Mouse (Mus musculus) embryonic facial prominence, embryonic 15.5 days (tissue): Measurements from ENCODE around the gene Stab2. TPM values are rescaled to one million over a fixed set of nuclear protein-coding genes. Genes with fewer than 3 reads are reported as not detected.

Source experiments
- ATAC-seq: fragments of 200-750 bp; cut with Nextera tagmentation; 2 replicates; pipeline ENCODE4 v1.8.0; 2017; ENCODE audit warnings: low read depth, moderate TSS enrichment; ENCODE audit not compliant: insufficient number of reproducible peaks, low FRiP score, low TSS enrichment
- H3K27ac ChIP-seq: fragments of 300-500 bp; sonication (generic); replicated peaks from 2 replicates; pipeline ENCODE4 v1.5.1; 2015; ENCODE audit warnings: mild to moderate bottlenecking, inconsistent platforms
- H3K27me3 ChIP-seq: fragments of 300-500 bp; sonication (generic); 2 replicates; pipeline ENCODE4 v1.6.1; 2015; ENCODE audit warnings: inconsistent platforms
- H3K36me3 ChIP-seq: fragments of 300-500 bp; sonication (generic); 2 replicates; pipeline ENCODE4 v1.6.1; 2015; ENCODE audit warnings: mild to moderate bottlenecking, inconsistent platforms
- H3K4me1 ChIP-seq: fragments of 300-500 bp; sonication (generic); 2 replicates; pipeline ENCODE4 v1.6.1; 2015; ENCODE audit warnings: inconsistent platforms
- H3K4me2 ChIP-seq: fragments of 300-500 bp; sonication (generic); replicated peaks from 2 replicates; pipeline ENCODE4 v1.6.1; 2015; ENCODE audit warnings: mild to moderate bottlenecking, inconsistent platforms
- H3K4me3 ChIP-seq: fragments of 300-500 bp; sonication (generic); replicated peaks from 2 replicates; pipeline ENCODE4 v1.5.1; 2015; ENCODE audit warnings: mild to moderate bottlenecking, inconsistent platforms
- H3K9ac ChIP-seq: fragments of 300-500 bp; sonication (generic); 2 replicates; pipeline ENCODE4 v1.6.1; 2015; ENCODE audit warnings: inconsistent platforms
- H3K9me3 ChIP-seq: fragments of 300-500 bp; sonication (generic); replicated peaks from 2 replicates; pipeline ENCODE4 v1.6.1; 2016; ENCODE audit warnings: inconsistent platforms
- WGBS: fragments of 180-500 bp; shearing (Covaris S2); methylation state at CpG from one replicate; pipeline ENCODE4 v1.1.7; 2015; 5-methylcytosine and 5-hydroxymethylcytosine counted together
- polyA plus RNA-seq: library from polyadenylated mRNA; unstranded; fragments of >200 nt; fragmentation: Nextera tagmentation; extraction: Ambion mirVana; gene quantifications from 2 replicates; pipeline ENCODE4 v1.2.1, GENCODE M21; 2015

Stab2 gene
- 0.20 and 0.23 TPM in 2 replicates for polyA plus RNA-seq

- H3K9ac ChIP-seq: no peak within 1 kb of the TSS
- ATAC-seq: no peak
- peaks cover 5% of the 10 kb centered on the region; the same call in 1 of the 2 replicates for H3K4me1 ChIP-seq
- WGBS: 54% methylated on average over 8 of the region's 8 CpGs
- H3K9me3 ChIP-seq: no peaks in the 10 kb centered on the region
- no peak within 1 kb of the TSS for H3K4me2 ChIP-seq
- no peaks in the 10 kb centered on the region for H3K36me3 ChIP-seq
- no peak within 1 kb of the TSS for H3K4me3 ChIP-seq
- no peaks in the 10 kb centered on the region for H3K27me3 ChIP-seq
- H3K27ac ChIP-seq: no peak within 1 kb of the TSS
Observed at GRCm38 (mm10) chr10:87007385-87008214, at the start of gene Stab2. Gene Stab2, minus strand, starts transcription at chr10:87008025.

DNA sequence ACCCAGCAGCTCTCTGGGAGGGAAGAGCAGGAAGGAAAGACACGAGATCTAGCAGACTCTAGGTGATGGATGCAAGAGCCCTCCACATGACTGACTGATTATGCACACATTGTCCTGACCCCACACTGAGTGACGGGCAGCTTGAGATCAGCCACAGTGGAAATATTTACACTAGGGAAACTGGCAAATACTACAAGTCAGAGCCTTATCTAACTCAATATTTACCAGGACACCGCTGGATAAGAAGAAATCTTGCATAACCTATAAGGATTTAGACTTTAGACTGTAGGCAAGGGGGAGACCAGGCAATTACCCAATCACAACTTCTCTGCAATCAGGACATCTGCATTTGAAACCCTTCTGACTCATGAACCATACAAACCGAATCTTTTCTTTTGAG, 43.9 kb upstream of the Stab2 start:
- Histone ChIP-seq H3K4me3 (no peak overlapping the region), H3K4me2 (no peak overlapping the region), H3K36me3 (no peaks in the 10 kb centered on the region), H3K27ac (no peak overlapping the region), H3K9ac (no peak overlapping the region), H3K27me3 (no peaks in the 10 kb centered on the region), H3K9me3 (no peaks in the 10 kb centered on the region), H3K4me1 (no peaks in the 10 kb centered on the region)
- WGBS: 61% methylated on average over 4 of the region's 4 CpGs
- ATAC-seq: no peak

- 71% methylated on average over 3 of the region's 3 CpGs for WGBS
- H3K27me3 ChIP-seq: no peaks in the 10 kb centered on the region
- H3K36me3 ChIP-seq: no peaks in the 10 kb centered on the region
- H3K4me3 ChIP-seq: no peak overlapping the region
- H3K4me1 ChIP-seq: no peaks in the 10 kb centered on the region
- no peak overlapping the region for H3K4me2 ChIP-seq
- no peak for ATAC-seq
- no peaks in the 10 kb centered on the region for H3K9me3 ChIP-seq
- no peak overlapping the region for H3K27ac ChIP-seq
- no peak overlapping the region for H3K9ac ChIP-seq
Observed at GRCm38 (mm10) chr10:87049179-87049578, 41.4 kb upstream of the Stab2 start.

DNA sequence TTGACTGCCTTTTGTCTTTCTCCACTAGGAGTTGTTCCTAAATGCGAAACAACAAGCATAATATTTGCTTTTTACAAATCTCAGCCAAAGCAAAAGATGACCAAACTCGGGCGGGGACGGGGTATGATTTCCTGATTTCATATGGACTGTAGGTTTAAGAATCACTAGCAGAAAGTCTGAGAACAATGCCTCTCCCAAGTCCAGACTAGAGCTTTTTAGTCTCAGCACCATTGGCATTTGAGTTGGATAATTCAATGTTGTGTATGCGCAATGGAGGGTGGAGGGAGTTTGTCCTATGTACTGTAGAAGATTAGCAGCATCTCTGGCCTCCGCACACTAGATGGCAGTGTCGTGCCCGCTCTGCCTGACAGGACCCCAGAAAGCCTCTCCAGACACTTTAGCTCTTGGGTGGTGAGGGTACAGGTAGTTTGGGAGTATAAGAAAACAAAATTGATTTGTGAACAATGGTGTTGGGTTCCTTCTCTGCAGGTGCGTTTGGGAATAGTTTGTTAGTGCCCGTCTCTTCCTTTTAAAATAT, 39.2 kb upstream of the Stab2 start:
- H3K4me2 ChIP-seq: no peak overlapping the region
- no peak for ATAC-seq
- H3K4me1 ChIP-seq: no peaks in the 10 kb centered on the region
- H3K27me3 ChIP-seq: no peaks in the 10 kb centered on the region
- H3K9ac ChIP-seq: no peak overlapping the region
- 87% methylated on average over 10 of the region's 10 CpGs for WGBS
- no peak overlapping the region for H3K4me3 ChIP-seq
- no peak overlapping the region for H3K27ac ChIP-seq
- no peaks in the 10 kb centered on the region for H3K36me3 ChIP-seq
- H3K9me3 ChIP-seq: no peaks in the 10 kb centered on the region

GRCm38 (mm10) chr10:87046469-87046868, 38.6 kb upstream of the Stab2 start:
- H3K36me3 ChIP-seq: no peaks in the 10 kb centered on the region
- H3K4me1 ChIP-seq: no peaks in the 10 kb centered on the region
- no peak for ATAC-seq
- H3K9ac ChIP-seq: no peak overlapping the region
- 58% methylated on average over 6 of the region's 6 CpGs for WGBS
- no peak overlapping the region for H3K27ac ChIP-seq
- H3K27me3 ChIP-seq: no peaks in the 10 kb centered on the region
- H3K9me3 ChIP-seq: no peaks in the 10 kb centered on the region
- H3K4me3 ChIP-seq: no peak overlapping the region
- H3K4me2 ChIP-seq: no peak overlapping the region

DNA sequence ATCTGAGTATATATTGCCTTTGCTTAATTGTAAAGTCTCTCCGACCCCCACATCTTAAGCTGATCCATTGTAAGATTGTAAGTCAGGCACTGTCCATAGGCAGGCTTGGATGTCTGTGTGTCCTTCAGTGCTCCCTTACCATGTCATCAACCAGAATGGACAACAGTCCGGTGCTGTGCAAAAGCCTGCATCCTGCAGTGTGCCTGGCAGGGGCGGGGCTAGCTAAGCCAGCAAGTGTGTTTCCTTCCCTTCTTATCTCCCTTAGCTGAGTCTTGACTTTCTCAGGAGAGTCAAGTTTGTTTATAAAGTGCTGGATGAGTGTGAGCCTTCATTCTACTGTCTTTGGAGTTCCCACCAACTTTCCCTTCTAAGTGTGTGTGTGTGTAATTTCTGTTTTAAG, 37.4 kb upstream of the Stab2 start:
- no peaks in the 10 kb centered on the region for H3K36me3 ChIP-seq
- H3K9me3 ChIP-seq: no peaks in the 10 kb centered on the region
- no peak overlapping the region for H3K9ac ChIP-seq
- H3K4me2 ChIP-seq: no peak overlapping the region
- WGBS: 74% methylated on average over 3 of the region's 3 CpGs
- ATAC-seq: no peak
- H3K4me3 ChIP-seq: no peak overlapping the region
- no peaks in the 10 kb centered on the region for H3K4me1 ChIP-seq
- no peaks in the 10 kb centered on the region for H3K27me3 ChIP-seq
- no peak overlapping the region for H3K27ac ChIP-seq

DNA sequence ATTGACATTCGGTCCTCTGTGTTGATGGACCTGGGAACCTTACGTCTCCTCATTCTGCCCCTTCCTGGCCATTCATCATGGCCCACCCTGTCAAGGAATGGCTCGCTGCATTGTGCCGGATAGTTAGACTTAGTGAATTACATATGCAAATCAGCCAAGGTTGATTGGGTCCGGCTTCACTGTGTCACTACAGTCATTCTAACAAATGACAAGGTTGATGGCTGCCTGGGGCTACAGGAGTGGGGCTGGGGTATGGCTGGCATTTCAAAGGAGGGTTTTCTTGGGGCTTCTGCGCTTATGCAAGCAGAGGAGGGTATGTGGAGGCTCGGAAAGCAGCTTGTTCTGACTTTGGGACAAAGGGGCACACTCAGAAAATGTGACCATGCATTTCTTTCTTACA, 33.4 kb upstream of the Stab2 start:
- no peak overlapping the region for H3K4me3 ChIP-seq
- H3K27me3 ChIP-seq: no peaks in the 10 kb centered on the region
- no peak overlapping the region for H3K27ac ChIP-seq
- H3K36me3 ChIP-seq: no peaks in the 10 kb centered on the region
- no peaks in the 10 kb centered on the region for H3K4me1 ChIP-seq
- 85% methylated on average over 7 of the region's 7 CpGs for WGBS
- no peaks in the 10 kb centered on the region for H3K9me3 ChIP-seq
- H3K4me2 ChIP-seq: no peak overlapping the region
- H3K9ac ChIP-seq: no peak overlapping the region
- no peak for ATAC-seq

GRCm38 (mm10) chr10:87039800-87040199, 32.0 kb upstream of the Stab2 start:
- H3K36me3 ChIP-seq: no peaks in the 10 kb centered on the region
- H3K4me2 ChIP-seq: no peak overlapping the region
- no peak for ATAC-seq
- H3K9me3 ChIP-seq: no peaks in the 10 kb centered on the region
- H3K9ac ChIP-seq: no peak overlapping the region
- whole genome bisulfite sequencing: 90% methylated on average over 3 of the region's 3 CpGs
- no peaks in the 10 kb centered on the region for H3K27me3 ChIP-seq
- H3K27ac ChIP-seq: no peak overlapping the region
- H3K4me1 ChIP-seq: no peaks in the 10 kb centered on the region
- H3K4me3 ChIP-seq: no peak overlapping the region

DNA sequence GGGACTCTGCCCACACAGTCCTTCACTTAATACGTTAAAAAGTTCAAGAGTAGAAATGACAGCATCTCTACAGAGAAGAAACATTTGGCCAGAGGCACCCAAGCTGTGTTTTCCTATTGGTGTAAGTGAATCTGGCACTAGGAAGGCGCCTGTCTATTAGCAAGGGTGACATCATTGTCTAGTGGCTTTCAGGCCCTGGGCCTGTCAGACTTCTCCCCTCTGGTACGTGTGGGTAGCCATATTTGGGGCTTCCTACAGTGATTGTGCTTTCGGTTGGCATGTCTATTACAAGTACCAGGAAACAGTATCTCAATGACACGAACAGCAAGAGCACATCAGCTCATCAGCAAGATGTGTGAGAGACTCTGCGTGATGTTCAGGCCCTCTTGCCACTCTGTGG, 31.5 kb upstream of the Stab2 start:
- WGBS: 81% methylated on average over 6 of the region's 6 CpGs
- no peak overlapping the region for H3K4me3 ChIP-seq
- no peak overlapping the region for H3K9ac ChIP-seq
- H3K4me1 ChIP-seq: no peaks in the 10 kb centered on the region
- no peaks in the 10 kb centered on the region for H3K36me3 ChIP-seq
- H3K27me3 ChIP-seq: no peaks in the 10 kb centered on the region
- no peak overlapping the region for H3K4me2 ChIP-seq
- no peak for ATAC-seq
- H3K9me3 ChIP-seq: no peaks in the 10 kb centered on the region
- H3K27ac ChIP-seq: no peak overlapping the region

DNA sequence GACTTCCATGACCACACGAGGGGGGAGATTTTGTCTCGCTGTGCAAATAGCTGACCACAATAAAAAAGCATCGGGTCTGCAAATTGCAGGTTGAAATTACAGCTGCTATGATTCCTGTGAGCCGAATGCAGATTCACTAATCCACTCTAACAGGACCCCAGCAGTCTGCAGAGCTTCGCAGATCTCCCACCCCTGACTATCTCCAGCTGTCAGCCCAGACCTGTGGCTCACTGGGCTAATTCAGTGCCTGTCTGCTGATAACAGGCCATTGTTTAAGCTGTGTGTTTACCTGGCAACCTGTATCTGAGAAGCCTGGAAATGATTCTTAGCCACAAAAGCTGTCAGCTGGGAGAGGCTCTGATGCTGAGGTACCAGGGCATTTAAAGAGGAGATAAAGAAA, 29.2 kb upstream of the Stab2 start:
- Histone ChIP-seq H3K27me3 (no peaks in the 10 kb centered on the region), H3K27ac (no peak overlapping the region), H3K9ac (no peak overlapping the region), H3K4me2 (no peak overlapping the region), H3K4me1 (no peaks in the 10 kb centered on the region), H3K4me3 (no peak overlapping the region), H3K9me3 (no peaks in the 10 kb centered on the region), H3K36me3 (no peaks in the 10 kb centered on the region)
- no peak for ATAC-seq
- WGBS: 31% methylated on average over 5 of the region's 5 CpGs

GRCm38 (mm10) chr10:87036271-87036703, 28.5 kb upstream of the Stab2 start:
- H3K36me3 ChIP-seq: no peaks in the 10 kb centered on the region
- H3K4me1 ChIP-seq: no peaks in the 10 kb centered on the region

DNA sequence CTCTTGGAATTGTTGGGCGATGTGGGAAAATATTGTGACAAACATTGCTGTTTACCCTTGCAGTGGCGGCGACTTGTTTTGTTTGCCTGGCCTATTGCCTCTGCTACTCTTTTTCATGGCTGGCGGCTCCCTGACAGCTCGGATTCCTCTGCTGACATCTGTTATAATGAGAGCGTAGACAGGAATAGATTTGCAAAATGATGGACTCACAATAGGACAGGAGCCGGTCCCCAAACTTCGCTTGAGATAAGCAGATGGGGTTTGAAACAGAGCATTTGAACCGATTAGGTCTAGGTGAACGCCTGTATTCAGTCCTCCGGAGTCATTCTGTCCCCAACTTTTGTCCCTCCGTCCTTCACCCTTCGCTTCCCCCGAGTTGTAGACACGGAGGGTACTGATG, 28.0 kb upstream of the Stab2 start:
- ATAC-seq: no peak
- WGBS: 87% methylated on average over 15 of the region's 15 CpGs

More at GRCm38 (mm10) chr10:87036271-87036703, 28.5 kb upstream of the Stab2 start:
- WGBS: 63% methylated on average over 14 of the region's 14 CpGs
- Histone ChIP-seq H3K9me3 (no peaks in the 10 kb centered on the region), H3K4me3 (no peak overlapping the region), H3K4me2 (no peak overlapping the region), H3K27ac (no peak overlapping the region), H3K9ac (no peak overlapping the region), H3K27me3 (no peaks in the 10 kb centered on the region)
- no peak for ATAC-seq

More for the DNA sequence above, 28.0 kb upstream of the Stab2 start:
- H3K27ac ChIP-seq: no peak overlapping the region
- no peaks in the 10 kb centered on the region for H3K27me3 ChIP-seq
- H3K9ac ChIP-seq: no peak overlapping the region
- H3K36me3 ChIP-seq: no peaks in the 10 kb centered on the region
- no peaks in the 10 kb centered on the region for H3K9me3 ChIP-seq
- H3K4me1 ChIP-seq: no peaks in the 10 kb centered on the region
- no peak overlapping the region for H3K4me2 ChIP-seq
- no peak overlapping the region for H3K4me3 ChIP-seq
